Mouse (Mus musculus): Measurements from ENCODE around the gene Cops9. TPM values are rescaled to one million over a fixed set of nuclear protein-coding genes. Genes with fewer than 3 reads are reported as not detected.

Cops9 gene
- polyA plus RNA-seq, 1 experiment from 2014 or later, result 536 TPM

GRCm38 (mm10) chr1:92632196-92632595, 9.6 kb downstream of the Cops9 start:
- H3K4me2 ChIP-seq (ENCODE audit: low read length), result no peak overlapping the region
- no peaks in the 10 kb centered on the region for H3K9me3 ChIP-seq (ENCODE audit: control insufficient read depth, low read length)
- H3K36me3 ChIP-seq (ENCODE audit: control insufficient read depth, insufficient read depth, low read length), result peaks cover 22% of the 10 kb centered on the region
- no peaks in the 10 kb centered on the region for H3K27me3 ChIP-seq (ENCODE audit: control insufficient read depth, insufficient read depth, low read length)
- H3K4me1 ChIP-seq (ENCODE audit: control insufficient read depth, insufficient read depth, low read length), result no peaks in the 10 kb centered on the region
- H3K27ac ChIP-seq (replicated peaks; ENCODE audit: low read depth, low read length), result no peak overlapping the region
- no peak for ATAC-seq (ENCODE audit: low FRiP score, low TSS enrichment)
- DNase-seq, result no peak
- H3K4me3 ChIP-seq (replicated peaks; ENCODE audit: low read depth, low read length), result no peak overlapping the region
- no peak overlapping the region for H3K9ac ChIP-seq (replicated peaks; ENCODE audit: low read length)
- 88% methylated on average over 5 of the region's 5 CpGs for WGBS

- ATAC-seq (ENCODE audit: low FRiP score, low TSS enrichment), result no peak
- H3K4me1 ChIP-seq (ENCODE audit: control insufficient read depth, insufficient read depth, low read length), result no peaks in the 10 kb centered on the region
- H3K27me3 ChIP-seq (ENCODE audit: control insufficient read depth, insufficient read depth, low read length), result no peaks in the 10 kb centered on the region
- no peaks in the 10 kb centered on the region for H3K36me3 ChIP-seq (ENCODE audit: control insufficient read depth, insufficient read depth, low read length)
- no peak overlapping the region for H3K9ac ChIP-seq (replicated peaks; ENCODE audit: low read length)
- H3K4me3 ChIP-seq (replicated peaks; ENCODE audit: low read depth, low read length), result no peak overlapping the region
- WGBS, result 76% methylated on average over 4 of the region's 4 CpGs
- H3K9me3 ChIP-seq (ENCODE audit: control insufficient read depth, low read length), result no peaks in the 10 kb centered on the region
- no peak for DNase-seq
- H3K27ac ChIP-seq (replicated peaks; ENCODE audit: low read depth, low read length), result no peak overlapping the region
- no peak overlapping the region for H3K4me2 ChIP-seq (ENCODE audit: low read length)
Measured at GRCm38 (mm10) chr1:92628227-92628626, 13.6 kb downstream of the Cops9 start.

GRCm38 (mm10) chr1:92618360-92618759, 23.4 kb downstream of the Cops9 start:
- Histone ChIP-seq H3K27ac (replicated peaks; ENCODE audit: low read depth, low read length) (no peak overlapping the region), H3K9me3 (ENCODE audit: control insufficient read depth, low read length) (no peaks in the 10 kb centered on the region), H3K4me1 (ENCODE audit: control insufficient read depth, insufficient read depth, low read length) (0 out of 2 replicates have a peak, but pooled peaks cover 5% of the 10 kb centered on the region), H3K4me3 (replicated peaks; ENCODE audit: low read depth, low read length) (no peak overlapping the region), H3K9ac (replicated peaks; ENCODE audit: low read length) (no peak overlapping the region), H3K27me3 (ENCODE audit: control insufficient read depth, insufficient read depth, low read length) (no peaks in the 10 kb centered on the region), H3K4me2 (ENCODE audit: low read length) (no peak overlapping the region), H3K36me3 (ENCODE audit: control insufficient read depth, insufficient read depth, low read length) (no peaks in the 10 kb centered on the region)
- DNase-seq (no peak), ATAC-seq (ENCODE audit: low FRiP score, low TSS enrichment) (no peak)
- 70% methylated on average over 4 of the region's 4 CpGs for WGBS

- no peak for ATAC-seq (ENCODE audit: low FRiP score, low TSS enrichment)
Measured at GRCm38 (mm10) chr1:92617488-92617887, 24.3 kb downstream of the Cops9 start, which contains the start of gene Olfr12. Gene Olfr12, plus strand, starts transcription at chr1:92617788.

GRCm38 (mm10) chr1:92616046-92616445, 25.7 kb downstream of the Cops9 start:
- 85% methylated on average over 1 of the region's 1 CpGs for WGBS
- H3K4me3 ChIP-seq (replicated peaks; ENCODE audit: low read depth, low read length), result no peak overlapping the region
- no peaks in the 10 kb centered on the region for H3K36me3 ChIP-seq (ENCODE audit: control insufficient read depth, insufficient read depth, low read length)
- no peaks in the 10 kb centered on the region for H3K27me3 ChIP-seq (ENCODE audit: control insufficient read depth, insufficient read depth, low read length)
- 0 out of 2 replicates have a peak, but pooled peaks cover 8% of the 10 kb centered on the region for H3K4me1 ChIP-seq (ENCODE audit: control insufficient read depth, insufficient read depth, low read length)
- ATAC-seq (ENCODE audit: low FRiP score, low TSS enrichment) (no peak), DNase-seq (no peak)
- no peak overlapping the region for H3K9ac ChIP-seq (replicated peaks; ENCODE audit: low read length)
- H3K4me2 ChIP-seq (ENCODE audit: low read length), result no peak overlapping the region
- no peaks in the 10 kb centered on the region for H3K9me3 ChIP-seq (ENCODE audit: control insufficient read depth, low read length)
- H3K27ac ChIP-seq (replicated peaks; ENCODE audit: low read depth, low read length), result no peak overlapping the region

More at GRCm38 (mm10) chr1:92617488-92617887, 24.3 kb downstream of the Cops9 start, which contains the start of gene Olfr12:
- DNase-seq, result peak; percentile 12
- WGBS, result 46% methylated on average over 2 of the region's 2 CpGs
- no peaks in the 10 kb centered on the region for H3K36me3 ChIP-seq (ENCODE audit: control insufficient read depth, insufficient read depth, low read length)
- no peak within 1 kb of the TSS for H3K4me3 ChIP-seq (replicated peaks; ENCODE audit: low read depth, low read length)
- H3K9me3 ChIP-seq (ENCODE audit: control insufficient read depth, low read length), result no peaks in the 10 kb centered on the region
- H3K9ac ChIP-seq (replicated peaks; ENCODE audit: low read length), result no peak within 1 kb of the TSS
- H3K27me3 ChIP-seq (ENCODE audit: control insufficient read depth, insufficient read depth, low read length), result no peaks in the 10 kb centered on the region
- no peak within 1 kb of the TSS for H3K27ac ChIP-seq (replicated peaks; ENCODE audit: low read depth, low read length)
- H3K4me1 ChIP-seq (ENCODE audit: control insufficient read depth, insufficient read depth, low read length), result 0 out of 2 replicates have a peak, but pooled peaks cover 8% of the 10 kb centered on the region
- H3K4me2 ChIP-seq (ENCODE audit: low read length), result no peak within 1 kb of the TSS

- Histone ChIP-seq H3K36me3 (ENCODE audit: control insufficient read depth, insufficient read depth, low read length) (no peaks in the 10 kb centered on the region), H3K27ac (replicated peaks; ENCODE audit: low read depth, low read length) (no peak overlapping the region), H3K9me3 (ENCODE audit: control insufficient read depth, low read length) (no peaks in the 10 kb centered on the region), H3K4me2 (ENCODE audit: low read length) (no peak overlapping the region), H3K4me1 (ENCODE audit: control insufficient read depth, insufficient read depth, low read length) (0 out of 2 replicates have a peak, but pooled peaks cover 8% of the 10 kb centered on the region), H3K9ac (replicated peaks; ENCODE audit: low read length) (no peak overlapping the region), H3K4me3 (replicated peaks; ENCODE audit: low read depth, low read length) (no peak overlapping the region), H3K27me3 (ENCODE audit: control insufficient read depth, insufficient read depth, low read length) (no peaks in the 10 kb centered on the region)
- no peak for ATAC-seq (ENCODE audit: low FRiP score, low TSS enrichment)
- DNase-seq, result peak; percentile 76
- WGBS, result 10% methylated on average over 1 of the region's 1 CpGs
Measured at GRCm38 (mm10) chr1:92614516-92614915, 27.3 kb downstream of the Cops9 start.

GRCm38 (mm10) chr1:92613175-92613574, 28.6 kb downstream of the Cops9 start:
- no peak overlapping the region for H3K4me3 ChIP-seq (replicated peaks; ENCODE audit: low read depth, low read length)
- no peak overlapping the region for H3K9ac ChIP-seq (replicated peaks; ENCODE audit: low read length)
- no peaks in the 10 kb centered on the region for H3K27me3 ChIP-seq (ENCODE audit: control insufficient read depth, insufficient read depth, low read length)
- 29% methylated on average over 4 of the region's 4 CpGs for WGBS
- no peak overlapping the region for H3K4me2 ChIP-seq (ENCODE audit: low read length)
- H3K36me3 ChIP-seq (ENCODE audit: control insufficient read depth, insufficient read depth, low read length), result no peaks in the 10 kb centered on the region
- 0 out of 2 replicates have a peak, but pooled peaks cover 8% of the 10 kb centered on the region for H3K4me1 ChIP-seq (ENCODE audit: control insufficient read depth, insufficient read depth, low read length)
- no peaks in the 10 kb centered on the region for H3K9me3 ChIP-seq (ENCODE audit: control insufficient read depth, low read length)
- DNase-seq, result peak; percentile 15
- H3K27ac ChIP-seq (replicated peaks; ENCODE audit: low read depth, low read length), result no peak overlapping the region
- ATAC-seq (ENCODE audit: low FRiP score, low TSS enrichment), result no peak

GRCm38 (mm10) chr1:92611008-92611407, 30.8 kb downstream of the Cops9 start:
- Histone ChIP-seq H3K27me3 (ENCODE audit: control insufficient read depth, insufficient read depth, low read length) (no peaks in the 10 kb centered on the region), H3K4me3 (replicated peaks; ENCODE audit: low read depth, low read length) (no peak overlapping the region), H3K4me2 (ENCODE audit: low read length) (no peak overlapping the region), H3K4me1 (ENCODE audit: control insufficient read depth, insufficient read depth, low read length) (0 out of 2 replicates have a peak, but pooled peaks cover 4% of the 10 kb centered on the region), H3K9me3 (ENCODE audit: control insufficient read depth, low read length) (no peaks in the 10 kb centered on the region), H3K9ac (replicated peaks; ENCODE audit: low read length) (no peak overlapping the region), H3K36me3 (ENCODE audit: control insufficient read depth, insufficient read depth, low read length) (no peaks in the 10 kb centered on the region), H3K27ac (replicated peaks; ENCODE audit: low read depth, low read length) (no peak overlapping the region)
- DNase-seq (peak; percentile 88), ATAC-seq (ENCODE audit: low FRiP score, low TSS enrichment) (no peak)
- 10% methylated on average over 5 of the region's 5 CpGs for WGBS

- H3K36me3 ChIP-seq (ENCODE audit: control insufficient read depth, insufficient read depth, low read length), result no peaks in the 10 kb centered on the region
- no peak overlapping the region for H3K9ac ChIP-seq (replicated peaks; ENCODE audit: low read length)
- H3K4me2 ChIP-seq (ENCODE audit: low read length), result no peak overlapping the region
- H3K4me3 ChIP-seq (replicated peaks; ENCODE audit: low read depth, low read length), result no peak overlapping the region
- H3K4me1 ChIP-seq (ENCODE audit: control insufficient read depth, insufficient read depth, low read length), result no peaks in the 10 kb centered on the region
- no peaks in the 10 kb centered on the region for H3K27me3 ChIP-seq (ENCODE audit: control insufficient read depth, insufficient read depth, low read length)
- H3K9me3 ChIP-seq (ENCODE audit: control insufficient read depth, low read length), result no peaks in the 10 kb centered on the region
- DNase-seq, result no peak
- WGBS, result 79% methylated on average over 4 of the region's 4 CpGs
- no peak for ATAC-seq (ENCODE audit: low FRiP score, low TSS enrichment)
- H3K27ac ChIP-seq (replicated peaks; ENCODE audit: low read depth, low read length), result no peak overlapping the region
Measured at GRCm38 (mm10) chr1:92607711-92608110, 34.1 kb downstream of the Cops9 start.

All from midbrain, embryonic 14.5 days (tissue).